Mouse (Mus musculus): ENCODE measurements around the gene Gm20075. TPM values are rescaled to one million over a fixed set of nuclear protein-coding genes. Genes with fewer than 3 reads are reported as not detected.
"Not testable (repeated sequence)": the region's sequence is repeated elsewhere in the genome, so short reads cannot be mapped to it uniquely, and the experiment has no call there.

Gene Gm20075
- polyA plus RNA-seq, 1 experiment from 2014 or later: 14.8 TPM

DNA sequence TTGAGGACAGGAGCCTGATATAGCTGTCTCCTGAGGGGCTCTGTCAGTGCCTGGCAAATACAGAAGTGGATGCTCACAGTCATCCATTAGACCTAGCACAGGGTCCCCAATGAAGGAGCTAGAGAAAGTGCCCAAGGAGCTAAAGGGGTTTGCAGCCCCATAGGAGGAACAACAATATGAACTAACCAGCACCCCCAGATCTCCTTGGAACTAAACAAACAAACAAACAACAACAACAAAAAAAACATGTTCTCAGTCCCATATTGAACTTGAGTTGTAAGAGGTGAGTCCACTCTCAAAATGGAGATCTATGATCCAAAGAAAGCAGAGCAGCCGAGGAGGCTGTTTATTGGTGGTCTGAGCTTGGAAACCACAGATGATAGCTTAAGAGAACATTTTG, 578 bp upstream of the Gm20075 start, which contains the start of gene Gm17190:
Gene Gm17190 (plus strand): TSS at position 301 of the 400 bp plus-strand sequence.
- H3K4me3 ChIP-seq (ENCODE audit: low read depth, low read length); H3K9me3 ChIP-seq (ENCODE audit: control insufficient read depth, low read length); H3K36me3 ChIP-seq (ENCODE audit: control insufficient read depth, insufficient read depth, low read length); H3K4me1 ChIP-seq (replicated peaks; ENCODE audit: control insufficient read depth, insufficient read depth, low read length); H3K9ac ChIP-seq (ENCODE audit: low read depth, low read length); H3K27ac ChIP-seq (ENCODE audit: low read depth, low read length); H3K27me3 ChIP-seq (replicated peaks; ENCODE audit: control insufficient read depth, insufficient read depth, low read length); DNase-seq (ENCODE audit: low spot score); H3K4me2 ChIP-seq; ATAC-seq (replicated peaks; ENCODE audit: low FRiP score): not testable (repeated sequence)
- 74% methylated on average over 1 of the region's 1 CpGs for WGBS

DNA sequence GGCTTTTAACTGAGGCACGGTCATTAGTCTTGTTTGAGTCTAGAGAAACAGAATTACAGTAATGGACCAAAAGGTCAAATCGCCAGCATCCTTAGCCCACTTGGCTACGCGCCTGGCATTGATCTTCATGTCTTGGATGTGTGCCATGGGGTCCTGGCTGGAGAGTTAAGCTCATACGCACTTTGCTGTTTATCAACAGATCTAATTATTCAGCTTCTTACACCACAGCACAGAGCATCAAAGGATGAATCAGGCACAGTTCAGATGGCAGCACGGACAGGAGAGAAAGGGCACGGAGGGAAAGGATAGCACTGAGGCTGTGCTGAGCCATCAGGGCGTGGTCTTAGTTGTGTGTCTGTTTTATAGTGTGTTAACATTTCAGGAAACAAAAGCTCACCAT, 7.6 kb downstream of the Gm20075 start:
- H3K9me3 ChIP-seq (ENCODE audit: control insufficient read depth, low read length): no peaks in the 10 kb centered on the region
- H3K4me2 ChIP-seq: no peak overlapping the region
- H3K36me3 ChIP-seq (ENCODE audit: control insufficient read depth, insufficient read depth, low read length): no peaks in the 10 kb centered on the region
- no peaks in the 10 kb centered on the region for H3K4me1 ChIP-seq (replicated peaks; ENCODE audit: control insufficient read depth, insufficient read depth, low read length)
- WGBS: 74% methylated on average over 8 of the region's 8 CpGs
- ATAC-seq (replicated peaks; ENCODE audit: low FRiP score) (no peak), DNase-seq (ENCODE audit: low spot score) (no peak)
- H3K27me3 ChIP-seq (replicated peaks; ENCODE audit: control insufficient read depth, insufficient read depth, low read length): no peaks in the 10 kb centered on the region
- no peak overlapping the region for H3K27ac ChIP-seq (ENCODE audit: low read depth, low read length)
- no peak overlapping the region for H3K4me3 ChIP-seq (ENCODE audit: low read depth, low read length)
- no peak overlapping the region for H3K9ac ChIP-seq (ENCODE audit: low read depth, low read length)

DNA sequence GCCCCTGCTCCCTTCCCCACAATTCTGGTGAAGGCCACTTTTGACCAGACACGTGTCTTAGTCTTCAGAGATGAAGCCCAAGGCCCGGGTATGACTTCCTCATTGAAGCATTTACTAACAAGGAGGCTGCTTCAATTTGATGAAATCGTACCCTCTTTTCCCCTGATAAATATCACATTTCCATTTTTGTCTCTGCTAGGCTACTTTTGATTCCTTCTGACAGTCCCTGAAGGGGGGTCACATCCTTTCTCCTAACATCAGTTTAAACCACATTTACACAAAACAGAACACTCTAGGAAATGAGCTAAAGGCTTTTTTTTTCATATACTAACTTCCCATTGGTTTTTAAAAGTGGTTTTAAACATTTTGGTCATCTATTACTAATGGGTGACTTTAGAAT, 28.4 kb downstream of the Gm20075 start:
- WGBS: 74% methylated on average over 3 of the region's 3 CpGs
- no peak overlapping the region for H3K4me3 ChIP-seq (ENCODE audit: low read depth, low read length)
- no peaks in the 10 kb centered on the region for H3K4me1 ChIP-seq (replicated peaks; ENCODE audit: control insufficient read depth, insufficient read depth, low read length)
- H3K9me3 ChIP-seq (ENCODE audit: control insufficient read depth, low read length): no peaks in the 10 kb centered on the region
- H3K9ac ChIP-seq (ENCODE audit: low read depth, low read length): no peak overlapping the region
- ATAC-seq (replicated peaks; ENCODE audit: low FRiP score) (no peak), DNase-seq (ENCODE audit: low spot score) (no peak)
- H3K27ac ChIP-seq (ENCODE audit: low read depth, low read length): no peak overlapping the region
- no peaks in the 10 kb centered on the region for H3K27me3 ChIP-seq (replicated peaks; ENCODE audit: control insufficient read depth, insufficient read depth, low read length)
- H3K4me2 ChIP-seq: no peak overlapping the region
- H3K36me3 ChIP-seq (ENCODE audit: control insufficient read depth, insufficient read depth, low read length): no peaks in the 10 kb centered on the region

DNA sequence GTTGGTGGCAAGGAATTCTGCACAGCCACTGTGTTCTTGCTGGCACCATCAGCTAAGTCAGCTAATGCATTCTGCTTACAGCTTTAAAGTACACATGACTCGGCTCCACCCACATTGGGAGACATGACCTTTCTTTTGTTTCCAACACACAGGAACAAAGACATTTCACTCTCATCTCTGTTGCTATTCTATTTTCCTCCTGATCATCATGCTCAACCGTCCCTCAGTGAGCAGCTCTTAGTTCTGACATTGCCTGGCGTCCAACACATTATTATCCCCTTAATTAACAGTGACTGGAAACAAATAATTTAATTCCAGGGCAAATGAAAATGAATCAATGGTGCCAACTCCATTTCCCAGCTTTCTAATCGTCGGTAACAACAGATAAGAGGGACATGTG, 35.8 kb downstream of the Gm20075 start:
- no peaks in the 10 kb centered on the region for H3K27me3 ChIP-seq (replicated peaks; ENCODE audit: control insufficient read depth, insufficient read depth, low read length)
- ATAC-seq (replicated peaks; ENCODE audit: low FRiP score) (no peak), DNase-seq (ENCODE audit: low spot score) (no peak)
- H3K4me1 ChIP-seq (replicated peaks; ENCODE audit: control insufficient read depth, insufficient read depth, low read length): no peaks in the 10 kb centered on the region
- H3K27ac ChIP-seq (ENCODE audit: low read depth, low read length): no peak overlapping the region
- H3K9ac ChIP-seq (ENCODE audit: low read depth, low read length): no peak overlapping the region
- WGBS: 62% methylated on average over 5 of the region's 5 CpGs
- no peak overlapping the region for H3K4me3 ChIP-seq (ENCODE audit: low read depth, low read length)
- no peak overlapping the region for H3K4me2 ChIP-seq
- no peaks in the 10 kb centered on the region for H3K36me3 ChIP-seq (ENCODE audit: control insufficient read depth, insufficient read depth, low read length)
- no peaks in the 10 kb centered on the region for H3K9me3 ChIP-seq (ENCODE audit: control insufficient read depth, low read length)

DNA sequence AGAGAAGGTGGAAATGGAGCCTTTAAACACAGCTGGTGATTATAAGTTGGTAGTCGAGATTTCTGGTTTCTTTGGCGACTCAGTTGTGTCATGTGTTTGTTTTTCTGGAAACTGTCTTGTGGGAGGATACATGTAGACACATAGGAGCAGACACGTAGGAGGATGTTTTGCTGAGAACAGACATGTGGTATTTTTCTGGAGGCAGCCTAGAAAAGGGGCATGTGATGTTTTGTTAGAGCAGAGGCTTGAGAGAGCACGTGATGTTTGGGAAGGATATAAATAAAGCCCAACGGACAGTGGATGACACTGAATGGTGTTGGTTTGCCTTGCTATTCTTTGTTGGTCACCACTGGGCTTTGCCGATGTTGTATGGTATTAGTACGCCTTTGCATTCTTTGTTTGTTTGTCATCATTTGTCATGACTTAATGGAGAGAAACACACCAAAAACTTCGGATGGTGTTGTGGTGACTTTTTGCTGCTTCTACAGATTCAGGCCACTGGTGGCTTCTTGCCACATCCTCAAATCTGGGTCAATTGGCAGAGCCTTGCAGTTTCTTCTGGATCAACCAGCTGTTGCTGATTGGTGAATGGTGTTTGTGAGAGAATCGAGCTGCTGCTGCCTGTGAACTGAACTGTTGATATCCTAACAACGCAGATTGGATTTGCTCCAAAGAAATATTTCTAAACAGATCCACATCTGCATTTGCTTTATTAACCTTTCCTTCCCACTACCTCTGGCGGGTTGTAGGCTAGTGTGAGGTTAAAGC, 40.7 kb downstream of the Gm20075 start:
- Histone ChIP-seq H3K36me3 (ENCODE audit: control insufficient read depth, insufficient read depth, low read length) (no peaks in the 10 kb centered on the region), H3K4me3 (ENCODE audit: low read depth, low read length) (no peak overlapping the region), H3K27ac (ENCODE audit: low read depth, low read length) (no peak overlapping the region), H3K9me3 (ENCODE audit: control insufficient read depth, low read length) (no peaks in the 10 kb centered on the region), H3K4me1 (replicated peaks; ENCODE audit: control insufficient read depth, insufficient read depth, low read length) (no peaks in the 10 kb centered on the region), H3K4me2 (no peak overlapping the region), H3K9ac (ENCODE audit: low read depth, low read length) (no peak overlapping the region), H3K27me3 (replicated peaks; ENCODE audit: control insufficient read depth, insufficient read depth, low read length) (no peaks in the 10 kb centered on the region)
- no peak for DNase-seq (ENCODE audit: low spot score)
- ATAC-seq (replicated peaks; ENCODE audit: low FRiP score): no peak
- WGBS: 78% methylated on average over 11 of the region's 11 CpGs

DNA sequence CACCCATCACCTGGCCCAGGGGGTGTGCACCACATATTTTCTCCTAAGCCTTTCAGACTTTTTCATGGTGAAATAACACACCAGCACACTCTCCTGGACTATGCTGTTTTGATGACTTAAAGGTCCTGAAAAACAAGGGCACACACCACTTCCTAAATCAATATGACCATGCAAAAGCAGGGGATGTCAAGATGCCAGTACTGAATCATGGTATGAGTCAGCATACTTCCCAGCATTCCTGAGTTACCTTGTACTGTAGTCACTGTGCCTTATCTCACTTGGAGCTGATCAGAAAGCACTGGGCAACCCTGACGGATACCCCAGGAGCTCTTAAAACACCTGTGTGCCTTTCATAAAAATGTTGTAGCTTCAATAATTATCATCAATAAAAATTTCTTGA, 41.6 kb downstream of the Gm20075 start:
- no peak for DNase-seq (ENCODE audit: low spot score)
- no peak overlapping the region for H3K27ac ChIP-seq (ENCODE audit: low read depth, low read length)
- H3K4me1 ChIP-seq (replicated peaks; ENCODE audit: control insufficient read depth, insufficient read depth, low read length): no peaks in the 10 kb centered on the region
- no peak overlapping the region for H3K9ac ChIP-seq (ENCODE audit: low read depth, low read length)
- no peak overlapping the region for H3K4me2 ChIP-seq
- H3K36me3 ChIP-seq (ENCODE audit: control insufficient read depth, insufficient read depth, low read length): no peaks in the 10 kb centered on the region
- no peaks in the 10 kb centered on the region for H3K9me3 ChIP-seq (ENCODE audit: control insufficient read depth, low read length)
- H3K27me3 ChIP-seq (replicated peaks; ENCODE audit: control insufficient read depth, insufficient read depth, low read length): no peaks in the 10 kb centered on the region
- no peak overlapping the region for H3K4me3 ChIP-seq (ENCODE audit: low read depth, low read length)
- ATAC-seq (replicated peaks; ENCODE audit: low FRiP score): no peak
- WGBS: 55% methylated on average over 1 of the region's 1 CpGs

DNA sequence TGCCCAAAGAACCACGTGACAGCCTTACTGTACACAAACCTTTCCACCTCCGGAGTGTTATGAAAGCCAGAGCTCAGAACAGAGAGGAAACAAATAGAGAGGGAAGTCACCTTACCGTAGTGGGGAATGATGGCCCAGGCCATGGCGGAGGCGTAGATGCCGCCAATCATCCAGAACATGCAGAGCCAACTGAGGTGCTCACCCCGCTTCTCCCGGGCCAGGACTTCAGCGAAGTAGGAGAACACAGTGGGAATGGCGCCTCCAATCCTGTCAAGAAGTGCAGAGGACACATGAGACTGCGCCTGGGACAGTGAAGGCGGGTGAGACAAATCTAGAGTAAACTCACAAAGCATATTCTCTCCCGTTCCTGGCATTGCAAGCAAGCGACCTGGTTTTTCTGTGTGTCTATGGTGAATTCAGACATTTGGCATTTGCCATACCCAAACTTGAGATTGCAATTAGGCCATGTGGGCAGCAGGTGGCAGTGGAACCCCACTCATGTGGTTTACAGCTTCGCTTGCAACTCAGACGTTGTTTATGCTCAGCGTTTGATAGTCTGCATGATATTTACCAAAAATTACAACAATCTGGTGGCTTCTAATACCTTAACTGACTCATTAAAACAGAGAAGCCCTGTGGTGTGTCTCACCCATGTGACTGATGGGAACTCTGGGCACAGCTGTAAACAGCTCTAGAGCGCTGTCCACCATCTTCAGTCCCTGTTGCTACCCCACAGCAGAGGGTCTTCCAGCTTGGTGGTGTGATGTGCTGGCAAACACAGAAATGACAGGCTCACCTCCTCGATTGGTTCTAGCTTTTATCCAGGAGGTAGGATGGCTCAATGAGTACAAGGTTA, 50.6 kb downstream of the Gm20075 start:
- H3K9me3 ChIP-seq (ENCODE audit: control insufficient read depth, low read length): no peaks in the 10 kb centered on the region
- no peak overlapping the region for H3K27ac ChIP-seq (ENCODE audit: low read depth, low read length)
- WGBS: 56% methylated on average over 19 of the region's 19 CpGs
- no peak overlapping the region for H3K9ac ChIP-seq (ENCODE audit: low read depth, low read length)
- no peaks in the 10 kb centered on the region for H3K27me3 ChIP-seq (replicated peaks; ENCODE audit: control insufficient read depth, insufficient read depth, low read length)
- DNase-seq (ENCODE audit: low spot score) (peak; percentile 53), ATAC-seq (replicated peaks; ENCODE audit: low FRiP score) (no peak)
- no peaks in the 10 kb centered on the region for H3K4me1 ChIP-seq (replicated peaks; ENCODE audit: control insufficient read depth, insufficient read depth, low read length)
- no peak overlapping the region for H3K4me2 ChIP-seq
- no peak overlapping the region for H3K4me3 ChIP-seq (ENCODE audit: low read depth, low read length)
- H3K36me3 ChIP-seq (ENCODE audit: control insufficient read depth, insufficient read depth, low read length): no peaks in the 10 kb centered on the region

Measured in liver, embryonic 11.5 days (tissue).